Mouse (Mus musculus): ENCODE data around the gene Cdca3.

DNA sequence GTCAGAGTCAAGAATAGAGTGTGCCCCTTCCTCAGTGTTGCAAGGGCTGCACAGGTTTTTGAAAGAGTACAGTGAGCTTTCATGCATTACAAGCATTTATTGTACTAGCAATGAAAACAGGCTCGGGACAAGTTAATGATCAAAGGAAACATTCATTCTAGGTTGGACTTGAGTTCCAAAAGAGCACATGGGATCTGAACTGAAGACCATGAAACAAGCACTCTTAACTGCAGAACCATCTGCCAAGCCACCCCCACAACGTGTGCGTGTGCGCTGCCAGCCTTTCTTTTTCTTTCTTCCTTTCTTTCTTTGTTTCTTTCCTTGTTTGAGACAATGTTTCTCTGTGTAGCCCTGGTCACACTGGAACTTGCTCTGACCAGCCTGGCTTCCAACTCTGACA lies 33.6 kb upstream of the Cdca3 start:
- TF ChIP-seq CTCF (IDR thresholded peaks at IDR 0.05; ENCODE audit: control insufficient read depth, insufficient read depth, insufficient replicate concordance, low read depth, low read length) (no peak), POLR2A (IDR thresholded peaks at IDR 0.05; ENCODE audit: control insufficient read depth, low read depth, low read length) (no peak)

All from testis, adult 2 months (tissue).